Mouse (Mus musculus) stomach, adult 2 months (tissue): ENCODE measurements around the gene Mbd3l1. TPM values are rescaled to one million over a fixed set of nuclear protein-coding genes. Genes with fewer than 3 reads are reported as not detected.

Experiments
- polyA plus RNA-seq: library from polyadenylated mRNA; depleted of rRNA; stranded (reverse); fragments of >200 nt; gene quantifications from 2 replicates; pipeline ENCODE4 v1.2.3, GENCODE M21; 2012; rRNA removed

Gene Mbd3l1
- polyA plus RNA-seq, result not detected in 2 replicates

GRCm38 (mm10) chr9:18478168-18478567 lies at the start of gene Mbd3l1, which contains the start of gene Zfp558:
Gene Mbd3l1 (plus strand): TSS chr9:18478359.
Gene Zfp558 (minus strand): TSS chr9:18478268.

GRCm38 (mm10) chr9:18430354-18430753 lies 47.8 kb upstream of the Mbd3l1 start, which contains the start of gene Mbd3l2:
Gene Mbd3l2 (plus strand): TSS chr9:18430654.

Other genes starting within 250 kb of the Mbd3l1 start
- 8.1 and 14.6 TPM in 2 replicates for gene Chordc1, start 186.2 kb upstream of the Mbd3l1 start, polyA plus RNA-seq
- gene Naalad2, start 75.4 kb upstream of the Mbd3l1 start, polyA plus RNA-seq, result not detected in 2 replicates
- not detected in 2 replicates for gene Ubtfl1, start 73.9 kb upstream of the Mbd3l1 start, polyA plus RNA-seq
- not detected in 2 replicates for gene Mbd3l2, start 47.7 kb upstream of the Mbd3l1 start, polyA plus RNA-seq
- gene Zfp558, start 91 bp upstream of the Mbd3l1 start, polyA plus RNA-seq, result not detected in 2 replicates
- 0.15 and 0.22 TPM in 2 replicates for gene Muc16, start 196.2 kb downstream of the Mbd3l1 start, polyA plus RNA-seq